Mouse (Mus musculus) forebrain, postnatal 0 days (tissue): ENCODE results near the gene Olfr1423. TPM values are rescaled to one million over a fixed set of nuclear protein-coding genes. Genes with fewer than 3 reads are reported as not detected.
A peak's percentile ranks its signal among the peaks of the same experiment; 100 is the strongest.

Experiments
- ATAC-seq: fragments of 200-750 bp; cut with Nextera tagmentation; 2 replicates; pipeline ENCODE4 v1.8.0; 2017; ENCODE audit warnings: mild to moderate bottlenecking, moderate library complexity
- DNase-seq: peaks from one replicate; pipeline ENCODE4 v3.0.0-alpha.2; 2015
- H3K27ac ChIP-seq: fragments of 300-500 bp; sonication (generic); 2 replicates; pipeline ENCODE4 v1.5.1; 2014; ENCODE audit warnings: low read depth, mild to moderate bottlenecking, antibody characterized with exemption, low read length, moderate library complexity, mixed read lengths
- H3K27me3 ChIP-seq: fragments of 300-500 bp; sonication (generic); 2 replicates; pipeline ENCODE4 v1.6.1; 2014; ENCODE audit warnings: mild to moderate bottlenecking, low read length, mixed read lengths; ENCODE audit not compliant: insufficient read depth
- H3K36me3 ChIP-seq: fragments of 300-500 bp; sonication (generic); 2 replicates; pipeline ENCODE4 v1.6.1; 2014; ENCODE audit warnings: mild to moderate bottlenecking, moderate library complexity; ENCODE audit not compliant: insufficient read depth
- H3K4me1 ChIP-seq: fragments of 300-500 bp; sonication (generic); 2 replicates; pipeline ENCODE4 v1.6.1; 2014; ENCODE audit warnings: antibody characterized with exemption; ENCODE audit not compliant: insufficient read depth
- H3K4me2 ChIP-seq: fragments of 300-500 bp; sonication (generic); 2 replicates; pipeline ENCODE4 v1.6.1; 2014; ENCODE audit warnings: low read depth, mild to moderate bottlenecking, moderate library complexity
- H3K4me3 ChIP-seq: fragments of 300-500 bp; sonication (generic); 2 replicates; pipeline ENCODE4 v1.5.1; 2014; ENCODE audit warnings: low read depth, low read length, mixed read lengths
- H3K9ac ChIP-seq: fragments of 300-500 bp; sonication (generic); 2 replicates; pipeline ENCODE4 v1.6.1; 2014; ENCODE audit warnings: mild to moderate bottlenecking
- H3K9me3 ChIP-seq: fragments of 300-500 bp; sonication (generic); 2 replicates; pipeline ENCODE4 v1.6.1; 2016; ENCODE audit warnings: low read length
- CTCF ChIP-seq: sonication (generic); IDR thresholded peaks from 2 replicates; pipeline ENCODE4 v1.5.1; 2016; ENCODE audit warnings: antibody characterized with exemption, control low read depth, low read depth
- WGBS: fragments of 180-500 bp; shearing (Covaris S2); extraction: QIAGEN DNeasy Blood & Tissue Kit; methylation state at CpG from one replicate; pipeline ENCODE4 v1.1.7; 2014; 5-methylcytosine and 5-hydroxymethylcytosine counted together
- polyA plus RNA-seq: library from polyadenylated mRNA; unstranded; fragments of >200 nt; fragmentation: Nextera tagmentation; extraction: Ambion mirVana; gene quantifications from 2 replicates; pipeline ENCODE4 v1.2.1, GENCODE M21; 2015
- total RNA-seq: library from RNA; depleted of rRNA; stranded (reverse); fragments of >200 nt; gene quantifications from 2 replicates; pipeline ENCODE4 v1.2.3, GENCODE M21; 2014

Gene Olfr1423
- total and polyA plus RNA-seq, 2 experiments from 2014 or later = not detected

GRCm38 (mm10) chr19:12010916-12011559 lies 30.1 kb downstream of the Olfr1423 start:
- no peak for TF ChIP-seq CTCF
- H3K4me1 ChIP-seq = peaks cover 14% of the 10 kb centered on the region; the same call in 1 of the 2 replicates
- peak overlapping the region; percentile 91 for H3K9ac ChIP-seq
- 1% methylated on average over 26 of the region's 26 CpGs for WGBS
- peak; percentile 65 for ATAC-seq
- H3K4me3 ChIP-seq = peak overlapping the region; percentile 64
- peak; percentile 95 for DNase-seq
- H3K27ac ChIP-seq = peak overlapping the region; percentile 96
- no peaks in the 10 kb centered on the region for H3K27me3 ChIP-seq
- H3K4me2 ChIP-seq = peak overlapping the region; percentile 78
- H3K9me3 ChIP-seq = no peaks in the 10 kb centered on the region
- no peaks in the 10 kb centered on the region for H3K36me3 ChIP-seq

GRCm38 (mm10) chr19:12010281-12010771 lies 30.8 kb downstream of the Olfr1423 start:
- TF ChIP-seq CTCF = no peak
- peak overlapping the region; percentile 78 for H3K4me2 ChIP-seq
- H3K4me3 ChIP-seq = peak overlapping the region; percentile 64
- H3K27me3 ChIP-seq = no peaks in the 10 kb centered on the region
- no peaks in the 10 kb centered on the region for H3K36me3 ChIP-seq
- H3K27ac ChIP-seq = peak overlapping the region; percentile 96
- peak overlapping the region; percentile 91 for H3K9ac ChIP-seq
- no peaks in the 10 kb centered on the region for H3K9me3 ChIP-seq
- H3K4me1 ChIP-seq = peaks cover 14% of the 10 kb centered on the region; the same call in 1 of the 2 replicates
- ATAC-seq (peak; percentile 26), DNase-seq (peak; percentile 73)
- under 1% methylated on average over 24 of the region's 24 CpGs for WGBS

- Histone ChIP-seq H3K4me2 (peak overlapping the region; percentile 78), H3K27me3 (no peaks in the 10 kb centered on the region), H3K4me3 (peak overlapping the region; percentile 64), H3K9me3 (no peaks in the 10 kb centered on the region), H3K27ac (peak overlapping the region; percentile 96), H3K4me1 (peaks cover 15% of the 10 kb centered on the region; the same call in 1 of the 2 replicates), H3K9ac (peak overlapping the region; percentile 91), H3K36me3 (no peaks in the 10 kb centered on the region)
- DNase-seq (peak; percentile 91), ATAC-seq (peak; percentile 8; the same call in 1 of the 2 replicates)
- TF ChIP-seq CTCF = no peak
- WGBS = under 1% methylated on average over 24 of the region's 24 CpGs
These were observed 31.4 kb downstream of the Olfr1423 start for GRCm38 (mm10) chr19:12009501-12010280.

- no peak for ATAC-seq
- peak overlapping the region; percentile 42; the same call in 1 of the 2 replicates for H3K27ac ChIP-seq
- no peak for TF ChIP-seq CTCF
- no peak overlapping the region for H3K4me3 ChIP-seq
- H3K4me1 ChIP-seq = peaks cover 21% of the 10 kb centered on the region
- peak overlapping the region; percentile 78 for H3K4me2 ChIP-seq
- no peak for DNase-seq
- no peaks in the 10 kb centered on the region for H3K9me3 ChIP-seq
- no peaks in the 10 kb centered on the region for H3K27me3 ChIP-seq
- no peak overlapping the region for H3K9ac ChIP-seq
- H3K36me3 ChIP-seq = no peaks in the 10 kb centered on the region
- WGBS = 22% methylated on average over 17 of the region's 17 CpGs
These were observed 32.4 kb downstream of the Olfr1423 start for GRCm38 (mm10) chr19:12008410-12009380.

- Histone ChIP-seq H3K36me3 (no peaks in the 10 kb centered on the region), H3K4me2 (peak overlapping the region; percentile 62), H3K27me3 (no peaks in the 10 kb centered on the region), H3K27ac (peak overlapping the region; percentile 73; the same call in 1 of the 2 replicates), H3K4me1 (peaks cover 18% of the 10 kb centered on the region), H3K4me3 (peak overlapping the region; percentile 60), H3K9ac (0 out of 2 replicates have a peak overlapping the region, but pooled peaks have one; percentile 57), H3K9me3 (no peaks in the 10 kb centered on the region)
- peak; percentile 59 for TF ChIP-seq CTCF
- DNase-seq (no peak), ATAC-seq (no peak)
- WGBS = 13% methylated on average over 17 of the region's 17 CpGs
These were observed 33.8 kb downstream of the Olfr1423 start for GRCm38 (mm10) chr19:12007105-12007931.
